Mouse (Mus musculus) ES-E14 (cell line): ENCODE data around the gene Chd4. TPM values are rescaled to one million over a fixed set of nuclear protein-coding genes. Genes with fewer than 3 reads are reported as not detected.

Source experiments
- DNase-seq: peaks from one replicate; pipeline ENCODE4 v3.0.0-alpha.2; 2013; ENCODE audit warnings: low read depth, low spot score
- H3K27ac ChIP-seq: 2 replicates; pipeline ENCODE4 v1.5.1; 2012; ENCODE audit warnings: low read depth, mild to moderate bottlenecking, low read length, moderate library complexity, mixed read lengths; ENCODE audit not compliant: poor library complexity, insufficient read depth, severe bottlenecking
- H3K36me3 ChIP-seq: 2 replicates; pipeline ENCODE4 v1.6.1; 2012; ENCODE audit warnings: mild to moderate bottlenecking, low read length, moderate library complexity, mixed read lengths; ENCODE audit not compliant: control insufficient read depth, poor library complexity, insufficient read depth, severe bottlenecking
- H3K4me1 ChIP-seq, 2 experiments: fragments of 150-350 bp in 1 of 2; sonication (generic) in 1 of 2; 2 replicates each; pipeline ENCODE4 v1.6.1; 2012; ENCODE audit warnings: low read length in 2 of 2, mild to moderate bottlenecking in 1 of 2, mixed read lengths in 1 of 2; ENCODE audit not compliant: control insufficient read depth in 2 of 2, insufficient read depth in 2 of 2, poor library complexity in 1 of 2
- H3K4me3 ChIP-seq, 2 experiments: fragments of 150-350 bp in 1 of 2; sonication (generic) in 1 of 2; 2 replicates each; pipeline ENCODE4 v1.5.1; 2012; ENCODE audit warnings: low read length in 2 of 2, low read depth in 1 of 2, mild to moderate bottlenecking in 1 of 2, mixed read lengths in 1 of 2; ENCODE audit not compliant: insufficient read depth in 1 of 2, poor library complexity in 1 of 2, severe bottlenecking in 1 of 2
- H3K9ac ChIP-seq: 2 replicates; pipeline ENCODE4 v1.6.1; 2012; ENCODE audit warnings: low read depth, mild to moderate bottlenecking, low read length, mixed read lengths; ENCODE audit not compliant: poor library complexity, insufficient read depth, severe bottlenecking
- H3K9me3 ChIP-seq: fragments of 150-350 bp; sonication (generic); 2 replicates; pipeline ENCODE4 v1.6.1; 2012; ENCODE audit warnings: low read depth, mild to moderate bottlenecking, low read length; ENCODE audit not compliant: control insufficient read depth, insufficient read depth
- CHD2 ChIP-seq: IDR thresholded peaks from 2 replicates; pipeline ENCODE4 v1.6.1; 2014; ENCODE audit warnings: mild to moderate bottlenecking, low read depth, low read length, inconsistent platforms
- HCFC1 ChIP-seq: IDR thresholded peaks from 2 replicates; pipeline ENCODE4 v1.6.1; 2012; ENCODE audit warnings: low read length, inconsistent platforms, borderline replicate concordance; ENCODE audit not compliant: insufficient read depth
- MAFK ChIP-seq: IDR thresholded peaks from 2 replicates; pipeline ENCODE4 v1.6.1; 2014; ENCODE audit warnings: mild to moderate bottlenecking, low read depth, low read length, inconsistent platforms; ENCODE audit not compliant: insufficient read depth
- ZC3H11A ChIP-seq: IDR thresholded peaks from 2 replicates; pipeline ENCODE4 v1.6.1; 2012; ENCODE audit warnings: low read depth, mild to moderate bottlenecking, inconsistent platforms, low read length, borderline replicate concordance
- ZNF384 ChIP-seq: IDR thresholded peaks from 2 replicates; pipeline ENCODE4 v1.6.1; 2012; ENCODE audit warnings: low read depth, low read length, inconsistent platforms
- in situ Hi-C, 2 experiments: fragments of 600-800 bp; cut with MboI; formaldehyde crosslinking; loops; one replicate each; pipeline ENCODE4 v1.15.1; 2025; ENCODE audit warnings: low sequenced_read_pairs in 2 of 2, inconsistent platforms in 1 of 2; ENCODE audit not compliant: unreplicated experiment in 2 of 2
- total RNA-seq: library from RNA; depleted of rRNA; stranded (reverse); fragments of 300-350 nt; gene quantifications from 2 replicates; pipeline ENCODE4 v1.2.3, GENCODE M21; 2012

Chd4 gene
- total RNA-seq, 1 experiment: 344 TPM

GRCm38 (mm10) chr6:125096279-125096596, 457 bp downstream of the Chd4 start:
- in situ Hi-C loops: no loop called here
- Histone ChIP-seq H3K4me1 (peaks cover 0 to 26% of the 10 kb centered on the region in 2 experiments; a peak in 2 of 4 replicates), H3K9ac (peak overlapping the region; percentile 91), H3K27ac (peak overlapping the region; percentile 75), H3K9me3 (no peaks in the 10 kb centered on the region), H3K4me3 (peak overlapping the region; percentile 80 to 91), H3K36me3 (peaks cover 33% of the 10 kb centered on the region)
- TF ChIP-seq ZC3H11A: no peak
- TF ChIP-seq ZNF384: no peak
- no peak for TF ChIP-seq HCFC1
- no peak for TF ChIP-seq MAFK
- TF ChIP-seq CHD2: no peak
- DNase-seq: no peak

GRCm38 (mm10) chr6:125096597-125097345, 990 bp downstream of the Chd4 start:
- Histone ChIP-seq H3K9me3 (no peaks in the 10 kb centered on the region), H3K9ac (peak overlapping the region; percentile 91), H3K36me3 (peaks cover 38% of the 10 kb centered on the region), H3K27ac (peak overlapping the region; percentile 75), H3K4me1 (peaks cover 0 to 23% of the 10 kb centered on the region in 2 experiments; a peak in 2 of 4 replicates), H3K4me3 (peak overlapping the region; percentile 80 to 91)
- no peak for TF ChIP-seq ZC3H11A
- no peak for TF ChIP-seq HCFC1
- no peak for TF ChIP-seq MAFK
- TF ChIP-seq CHD2: no peak
- TF ChIP-seq ZNF384: no peak
- DNase-seq: no peak
- in situ Hi-C loops: no loop called here

GRCm38 (mm10) chr6:125097346-125097689, 1.5 kb downstream of the Chd4 start:
- in situ Hi-C loops: no loop called here
- Histone ChIP-seq H3K27ac (0 out of 2 replicates have a peak overlapping the region, but pooled peaks have one; percentile 75), H3K9ac (peak overlapping the region; percentile 91), H3K9me3 (no peaks in the 10 kb centered on the region), H3K4me3 (peak overlapping the region; percentile 80 to 91), H3K4me1 (peaks cover 0 to 25% of the 10 kb centered on the region in 2 experiments; a peak in 2 of 4 replicates), H3K36me3 (peaks cover 43% of the 10 kb centered on the region)
- no peak for DNase-seq
- TF ChIP-seq HCFC1: no peak
- no peak for TF ChIP-seq CHD2
- no peak for TF ChIP-seq ZC3H11A
- no peak for TF ChIP-seq MAFK
- no peak for TF ChIP-seq ZNF384

GRCm38 (mm10) chr6:125097951-125098350, 2.2 kb downstream of the Chd4 start:
- no peak overlapping the region for H3K27ac ChIP-seq
- no peaks in the 10 kb centered on the region for H3K9me3 ChIP-seq
- peaks cover 50% of the 10 kb centered on the region for H3K36me3 ChIP-seq
- H3K9ac ChIP-seq: peak overlapping the region; percentile 91
- peaks cover 0 to 25% of the 10 kb centered on the region in 2 experiments; a peak in 2 of 4 replicates for H3K4me1 ChIP-seq
- TF ChIP-seq HCFC1 (no peak), MAFK (no peak), ZNF384 (no peak), ZC3H11A (no peak), CHD2 (no peak)
- in situ Hi-C loops: no loop called here
- peak overlapping the region; percentile 80 to 91 for H3K4me3 ChIP-seq
- no peak for DNase-seq
